8 mouse cellular contexts compared by ENCODE assay signal in genomic region chr6:54972111-54972928, GRCm38 (mm10). TPM values are rescaled to one million over a fixed set of nuclear protein-coding genes. Genes with fewer than 3 reads are reported as not detected.
DNase-seq lines count a peak whose midpoint lies in the region; ATAC-seq lines count a peak whose summit lies in the region.

Nod1 (minus strand) TSS chr6:54972612.

- no peaks in the 10 kb centered on the region for H3K9me3 ChIP-seq in megakaryocyte, embryonic 14.5 days

- H3K27me3 ChIP-seq in megakaryocyte, embryonic 14.5 days (replicated peaks): peaks cover 47% of the 10 kb centered on the region

- peak; percentile 73 for DNase-seq in T-cell, adult 2 months (ENCODE audit: low spot score)
- peak; percentile 66 for DNase-seq in embryo, embryonic 10.5 days (ENCODE audit: low spot score)
- peak; percentile 89 for DNase-seq in gastrocnemius, postnatal 25 days
- peak; percentile 12 to 87 for DNase-seq in left cerebral cortex, postnatal 10 days (ENCODE audit: extremely low spot score in 1 of 2, low spot score in 2 of 2)
- peak; percentile 65 to 66 for DNase-seq in right cerebral cortex, postnatal 10 days (ENCODE audit: low spot score in 2 of 2)
- DNase-seq in urinary bladder, postnatal 14 days (ENCODE audit: low spot score): peak; percentile 81

- peak within 1 kb of the TSS; percentile 96 for H3K4me3 ChIP-seq in megakaryocyte, embryonic 14.5 days (replicated peaks)

- H3K4me1 ChIP-seq in megakaryocyte, embryonic 14.5 days: peaks cover 15% of the 10 kb centered on the region

- intact Hi-C loops in left cerebral cortex, postnatal 10 days (cut with DNase I): loop anchor here (5.0 kb wide), 1 partner anchor 55 kb away; no protein-coding TSS in a partner anchor

- peak; percentile 80 for ATAC-seq in inflammation-experienced regulatory T-cells, adult 6 months

- no peaks in the 10 kb centered on the region for H3K36me3 ChIP-seq in megakaryocyte, embryonic 14.5 days (replicated peaks; ENCODE audit: low read length)

RNA-seq across cellular contexts. Expression of gene Nod1, which starts in this region (rescaled TPM):
- total RNA-seq in gastrocnemius, postnatal 25 days (2021): 1 to 10 TPM; 6.6 to 7.2 TPM
- polyA plus RNA-seq in inflammation-experienced regulatory T-cells, adult 6 months (2017; shearing (Covaris generic)): 10 to 100 TPM in 2 of 3 experiments, 1 to 10 TPM in 1; 9.7 to 14.2 (median 11.4) TPM
- 1 to 10 TPM; 2.5 to 2.7 TPM for total RNA-seq in left cerebral cortex, postnatal 10 days (2021)
- 1.5 TPM in 1 of 2 replicates, not detected in the other for polyA plus RNA-seq in megakaryocyte, embryonic 14.5 days (2012; ENCODE audit: insufficient read depth, low replicate concordance)

Comparison
In these comparisons a context has a peak if more than half of its experiments do, and no peak if none do; other contexts are left out.
1. Peak in every context shown above with its lines: DNase-seq, ATAC-seq and H3K4me3 ChIP-seq.